Mouse (Mus musculus): ENCODE measurements around the gene Clec14a. TPM values are rescaled to one million over a fixed set of nuclear protein-coding genes. Genes with fewer than 3 reads are reported as not detected.
"Not testable (repeated sequence)": the region's sequence is repeated elsewhere in the genome, so short reads cannot be mapped to it uniquely, and the experiment has no call there.

The Clec14a gene
- 1 to 10 TPM; 2.9 to 4.0 (median 3.7) TPM for total RNA-seq (2022)

DNA sequence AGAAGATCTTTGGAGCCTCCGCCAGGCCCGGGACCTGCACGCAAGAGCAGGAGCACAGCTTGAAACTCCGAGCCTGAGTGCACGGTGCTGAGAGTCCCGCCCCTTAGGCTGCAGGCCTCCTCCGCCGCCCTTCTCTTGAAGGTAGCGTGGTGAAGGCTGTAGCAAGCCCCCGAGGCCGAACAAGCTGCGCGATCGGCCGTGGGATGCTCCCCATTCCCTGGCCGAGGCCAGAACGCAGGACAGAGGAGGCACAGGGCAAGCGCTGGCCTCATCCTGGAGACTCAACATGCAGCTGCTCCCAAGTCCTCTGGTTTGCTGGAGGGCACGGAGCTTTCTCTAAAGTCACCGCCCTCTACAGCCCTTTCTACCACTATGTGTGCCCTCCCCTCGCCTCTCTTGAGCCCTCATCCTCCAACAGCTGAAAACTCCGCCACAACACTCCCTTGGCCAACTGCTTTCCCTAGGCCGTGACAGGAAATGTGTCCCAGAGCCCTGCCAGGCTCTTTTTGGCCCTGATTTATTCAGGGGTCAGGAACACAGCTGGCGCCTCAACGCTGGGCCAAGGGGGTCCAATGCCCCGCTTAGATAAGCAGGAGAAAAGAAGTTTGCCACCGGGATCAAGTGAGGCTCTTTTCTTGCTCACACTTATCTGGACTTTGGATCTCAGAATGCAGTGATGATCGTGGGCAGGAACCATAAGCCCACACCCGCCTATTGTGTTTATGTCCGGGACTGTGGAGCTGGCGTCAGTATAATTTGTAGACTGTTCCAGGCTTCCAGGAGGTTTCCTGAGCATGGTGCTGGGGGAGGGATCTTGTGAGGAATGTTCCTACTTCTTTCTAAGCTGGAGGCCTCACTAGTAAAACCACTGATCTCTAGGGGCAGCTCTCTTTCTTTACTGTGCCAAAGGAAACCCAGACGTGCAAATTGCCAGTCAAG, at the start of gene Clec14a:
TSS of gene Clec14a (minus strand) at position 728 of the 939 bp plus-strand sequence.
- DNase-seq (ENCODE audit: low spot score in 2 of 2): peak in 1 of 2 experiments; percentile 4

DNA sequence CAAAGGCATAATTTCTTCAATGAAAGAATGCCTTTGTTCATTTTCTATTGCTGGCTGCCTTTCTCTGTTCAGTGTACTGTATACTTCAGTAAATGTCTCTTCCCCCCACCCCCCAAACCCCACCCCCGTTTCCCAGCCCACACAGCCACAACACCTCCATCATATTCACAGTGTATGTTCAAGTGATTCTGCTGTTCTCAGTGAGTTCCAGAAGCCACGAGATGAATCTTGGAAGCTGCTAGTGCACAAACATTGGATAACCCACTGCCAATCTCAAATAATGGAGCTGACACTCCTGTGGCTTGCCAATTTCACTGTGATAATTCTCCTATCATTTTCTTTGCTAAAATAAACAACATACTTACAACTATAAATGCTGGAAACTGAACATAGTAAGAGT, 38.7 kb upstream of the Clec14a start:
- no peak for DNase-seq (ENCODE audit: low spot score in 2 of 2)

DNA sequence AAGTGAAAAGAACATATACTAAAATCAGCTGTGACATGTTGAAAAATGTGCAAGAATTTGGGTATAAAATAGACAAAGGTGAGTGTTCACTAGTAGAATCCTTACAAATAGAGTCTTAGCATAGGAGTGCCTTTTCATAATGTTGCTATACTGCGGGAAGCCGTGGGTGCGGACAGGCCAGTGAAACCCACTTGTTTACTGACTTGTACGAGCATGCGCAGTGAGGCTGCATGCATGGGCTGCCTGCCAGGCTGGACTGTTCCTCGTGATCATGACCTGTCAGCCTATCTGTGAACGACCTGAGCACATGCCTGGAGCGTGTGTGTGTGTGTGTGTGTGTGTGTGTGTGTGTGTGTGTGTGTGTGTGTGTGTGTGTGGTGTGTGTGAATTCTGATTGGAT, 37.3 kb upstream of the Clec14a start:
- not testable (repeated sequence) for DNase-seq (ENCODE audit: low spot score in 2 of 2)

DNA sequence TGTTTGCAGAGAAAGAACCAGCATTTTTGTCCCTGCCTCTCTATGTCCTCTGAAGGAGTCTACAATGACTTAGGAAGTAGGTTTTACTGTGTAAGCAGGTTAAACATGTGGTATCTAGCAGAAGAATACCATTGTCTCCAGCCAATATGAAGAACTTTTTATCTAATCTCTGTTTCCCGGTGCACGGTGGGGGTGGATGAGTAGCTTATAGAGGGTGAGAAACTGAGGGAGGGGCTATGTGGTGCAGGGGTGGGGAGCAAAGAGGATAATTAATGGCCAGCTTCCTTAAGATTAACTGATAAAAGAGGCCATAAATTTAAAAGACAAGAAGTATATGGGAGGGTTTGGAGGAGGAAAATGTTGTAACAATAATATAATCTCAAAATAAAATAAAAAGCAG, 36.5 kb upstream of the Clec14a start:
- DNase-seq (ENCODE audit: low spot score in 2 of 2): no peak

DNA sequence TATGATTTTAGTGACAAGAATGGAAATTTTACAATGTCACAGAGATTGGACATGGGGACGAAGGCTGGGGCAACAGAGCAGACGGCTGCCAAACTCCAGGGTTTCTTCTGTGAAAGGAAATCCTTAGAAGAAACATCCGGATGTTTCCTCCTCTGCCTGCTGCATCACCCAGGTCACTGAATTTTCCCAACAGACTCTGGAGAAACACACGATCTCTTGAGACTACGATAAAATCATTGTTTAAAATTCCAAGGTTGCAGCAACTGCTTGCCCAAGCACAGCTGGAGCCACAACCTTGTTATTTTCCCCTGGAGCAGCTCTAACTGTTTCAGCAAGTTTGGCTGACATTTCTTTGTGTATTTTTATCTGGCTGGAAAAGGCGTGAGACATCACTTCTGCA, 27.9 kb upstream of the Clec14a start:
- no peak for DNase-seq (ENCODE audit: low spot score in 2 of 2)

DNA sequence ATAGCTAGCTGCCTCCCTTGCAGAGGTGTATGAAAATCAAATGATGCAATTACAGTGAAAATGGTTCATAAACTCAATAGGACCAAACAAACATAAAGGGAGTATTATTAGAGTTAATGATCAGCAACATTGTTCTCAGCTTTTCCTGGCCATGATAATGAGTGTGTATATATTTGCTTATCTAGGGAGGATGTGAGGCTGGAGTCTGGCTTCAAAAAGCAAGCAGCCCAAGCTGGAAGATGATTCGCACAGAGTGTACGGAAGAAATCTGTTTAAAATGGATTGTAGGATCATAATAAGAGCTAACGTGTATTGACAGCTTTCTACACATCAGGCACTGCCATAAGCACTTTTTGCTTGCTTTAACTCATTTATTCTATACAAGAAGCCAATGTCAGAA, 16.8 kb upstream of the Clec14a start:
- no peak for DNase-seq (ENCODE audit: low spot score in 2 of 2)

DNA sequence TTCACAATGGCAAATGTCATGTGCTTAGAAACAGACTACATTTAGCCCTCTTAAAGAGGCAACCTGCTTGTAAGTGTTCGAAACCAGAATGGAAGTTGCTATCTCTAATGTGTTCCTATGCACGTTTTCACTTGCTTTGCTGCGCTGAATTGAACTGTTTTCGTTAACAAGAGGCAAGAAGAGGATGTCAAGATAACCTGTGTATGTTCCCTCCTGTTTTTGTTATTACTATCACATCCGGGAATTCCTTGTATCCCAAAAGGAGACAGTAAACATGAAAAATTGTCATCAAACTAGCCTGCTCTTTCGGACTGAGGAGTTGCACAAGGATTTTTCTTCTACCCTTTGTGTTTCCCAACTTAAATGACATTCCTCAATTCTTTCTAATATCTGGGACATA, 1.4 kb upstream of the Clec14a start:
- DNase-seq (ENCODE audit: low spot score in 2 of 2): no peak

DNA sequence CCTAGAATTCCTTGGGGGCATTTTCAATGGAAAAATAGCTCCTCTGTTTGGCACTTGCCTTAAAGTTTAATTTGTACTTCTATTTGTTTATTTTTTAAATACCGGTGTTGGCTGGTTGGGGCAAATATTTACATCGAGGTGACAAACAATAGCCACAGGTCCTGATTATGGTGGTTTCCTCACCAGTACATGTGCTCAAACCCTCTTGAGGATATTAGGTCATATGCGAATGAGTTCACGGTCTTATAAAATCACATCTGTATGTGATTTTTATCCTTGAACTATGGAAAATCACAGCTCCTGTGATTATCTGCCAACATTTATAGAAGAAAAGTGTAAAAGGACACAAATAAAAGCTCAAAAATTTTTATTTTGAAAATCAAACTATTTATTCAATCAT, 415 bp upstream of the Clec14a start:
- no peak for DNase-seq (ENCODE audit: low spot score in 2 of 2)

DNA sequence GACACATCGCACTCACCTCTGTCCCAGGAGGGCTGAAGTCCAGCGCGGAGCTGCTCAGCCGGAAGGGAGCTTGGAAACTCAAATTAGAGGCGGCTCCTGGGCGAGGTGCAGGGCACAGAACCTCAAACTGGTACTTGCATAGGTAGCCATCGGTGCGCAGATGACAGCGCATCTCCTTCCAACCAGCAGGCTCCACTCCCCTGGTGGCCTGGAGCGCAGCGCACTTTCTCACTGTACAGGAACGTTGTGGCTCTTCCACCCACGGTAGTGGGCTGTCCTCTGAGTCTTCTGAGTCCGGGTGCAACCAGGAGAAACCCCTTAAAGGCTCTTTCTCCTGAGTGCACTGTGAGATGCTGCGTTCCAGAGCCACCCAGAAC, 916 bp downstream of the Clec14a start:
- peak in 1 of 2 experiments; percentile 24 for DNase-seq (ENCODE audit: low spot score in 2 of 2)

DNA sequence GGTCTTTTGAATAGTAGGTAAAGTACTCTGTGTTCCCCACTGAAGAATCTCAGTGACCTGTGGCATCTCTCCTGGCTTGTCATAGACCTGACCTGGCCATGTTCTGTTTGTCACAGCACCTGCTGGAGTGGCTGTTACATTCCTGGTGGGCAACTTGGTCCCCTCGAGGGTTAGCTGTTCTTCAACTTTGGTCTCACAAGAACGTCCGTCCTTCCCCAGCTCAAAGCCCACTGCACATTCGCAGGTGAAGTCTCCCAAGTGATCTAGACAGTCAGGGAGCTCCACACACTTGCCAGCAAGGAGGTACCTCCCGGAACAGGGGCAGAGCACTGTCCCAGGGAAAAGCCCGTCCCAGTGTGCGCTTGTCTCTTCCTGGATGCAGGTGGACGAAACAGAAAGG, 1.3 kb downstream of the Clec14a start:
- DNase-seq (ENCODE audit: low spot score in 2 of 2): peak in 1 of 2 experiments; percentile 5

DNA sequence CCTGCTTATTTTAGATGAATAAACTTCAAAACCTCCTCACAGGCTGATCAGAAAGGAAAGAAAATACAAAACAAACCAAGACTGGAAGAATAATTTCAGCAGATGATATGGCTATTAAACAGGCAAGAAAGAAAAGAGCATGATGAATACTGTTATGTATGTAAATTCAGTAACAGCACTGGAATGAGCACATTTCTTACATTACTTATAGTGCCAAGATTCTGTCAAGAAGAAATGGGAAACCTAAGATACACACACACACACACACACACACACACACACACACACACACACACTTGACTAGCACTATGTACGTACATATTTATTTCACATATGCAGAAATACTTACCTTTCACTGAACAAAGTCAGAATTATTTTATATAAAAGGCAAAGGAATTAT, 17.2 kb downstream of the Clec14a start:
- DNase-seq (ENCODE audit: low spot score in 2 of 2): no peak

DNA sequence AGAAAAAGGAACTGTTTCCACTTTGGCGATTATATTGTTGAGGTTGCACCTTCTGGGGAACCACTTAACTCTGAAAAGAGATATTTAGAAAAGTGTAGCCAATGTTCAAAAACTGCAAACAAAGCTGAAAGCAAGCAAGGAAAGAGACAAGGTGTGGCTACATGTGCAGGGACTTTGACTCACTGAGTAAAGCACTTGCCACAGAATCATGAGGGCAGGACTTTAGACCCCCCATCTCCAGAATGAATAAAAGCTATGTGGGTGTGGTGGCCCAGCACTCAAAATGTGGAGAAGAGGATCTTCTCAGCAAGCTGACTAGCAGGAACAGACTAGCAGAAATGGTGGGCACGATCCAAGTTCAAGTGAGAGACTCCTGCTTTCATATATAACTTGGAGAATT, 36.6 kb downstream of the Clec14a start:
- no peak for DNase-seq (ENCODE audit: low spot score in 2 of 2)

DNA sequence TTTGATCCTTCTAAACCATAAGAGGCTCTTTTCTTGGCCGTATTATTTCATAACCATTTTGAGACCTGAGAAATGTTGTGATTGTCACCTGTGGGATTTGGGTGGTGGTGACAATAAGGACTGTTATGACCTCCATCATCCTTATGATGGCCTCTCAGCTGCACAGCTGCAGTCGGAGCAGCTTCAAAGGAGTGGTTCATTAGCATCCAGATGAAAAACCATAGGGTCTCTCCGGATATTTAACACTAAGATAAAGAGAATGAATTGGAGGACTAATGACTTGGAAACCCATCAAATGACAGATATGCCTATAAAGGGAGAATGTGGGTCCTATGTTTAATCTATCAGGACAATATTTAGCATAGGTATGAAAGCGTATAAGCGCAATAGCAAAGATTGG, 43.4 kb downstream of the Clec14a start:
- no peak for DNase-seq (ENCODE audit: low spot score in 2 of 2)

DNA sequence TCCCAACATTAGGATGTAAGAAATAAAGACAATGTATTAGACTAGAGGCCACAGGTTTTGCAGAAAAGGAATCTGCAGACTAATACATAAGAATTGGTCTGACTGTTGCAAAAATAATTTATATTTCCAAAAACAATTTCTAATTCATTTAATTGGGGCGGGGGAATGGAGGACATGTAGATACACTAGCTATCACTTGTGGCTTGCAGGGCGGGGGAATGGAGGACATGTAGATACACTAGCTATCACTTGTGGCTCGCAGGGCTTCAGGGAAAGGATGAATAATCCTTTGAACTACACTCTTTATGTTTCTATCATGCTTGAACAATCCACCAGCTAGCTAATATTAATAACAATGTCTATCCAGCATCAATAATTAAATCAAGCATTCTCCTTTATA, 50.0 kb downstream of the Clec14a start:
- DNase-seq (ENCODE audit: low spot score in 2 of 2): no peak

DNA sequence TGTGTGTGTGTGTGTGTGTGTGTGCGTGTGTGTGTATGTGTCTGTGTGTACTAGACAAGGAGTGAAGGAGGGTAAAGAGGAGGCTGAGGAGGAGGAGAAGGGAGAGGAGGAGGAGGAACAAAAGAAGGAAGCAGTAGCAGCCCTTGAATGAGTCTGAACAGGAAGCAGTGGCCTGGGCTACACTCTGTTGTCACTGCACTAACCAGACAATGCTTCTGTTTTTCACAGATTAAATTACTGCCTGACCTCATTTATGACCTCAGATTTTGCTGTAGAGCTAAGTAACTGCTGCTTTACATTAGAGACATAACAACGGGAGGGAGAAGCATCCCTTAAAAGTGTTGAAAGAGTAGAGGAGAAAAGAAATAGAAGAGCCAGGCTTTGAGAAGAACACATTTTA, 52.9 kb downstream of the Clec14a start:
- DNase-seq (ENCODE audit: low spot score in 2 of 2): no peak

Other genes starting within 250 kb of the Clec14a start
- 10 to 100 TPM; 23.9 to 28.7 (median 25.9) TPM for gene Sstr1, start 57.5 kb downstream of the Clec14a start, total RNA-seq (2022)